Mouse (Mus musculus) 3T3-L1 (cell line): ENCODE measurements around the gene Gabrr3.
A peak's percentile ranks its signal among the peaks of the same experiment; 100 is the strongest.

ENCODE experiments used
- DNase-seq: peaks from one replicate; pipeline ENCODE4 v3.0.0-alpha.2; 2015; ENCODE audit warnings: low read depth, low spot score

Gabrr3 gene

DNA sequence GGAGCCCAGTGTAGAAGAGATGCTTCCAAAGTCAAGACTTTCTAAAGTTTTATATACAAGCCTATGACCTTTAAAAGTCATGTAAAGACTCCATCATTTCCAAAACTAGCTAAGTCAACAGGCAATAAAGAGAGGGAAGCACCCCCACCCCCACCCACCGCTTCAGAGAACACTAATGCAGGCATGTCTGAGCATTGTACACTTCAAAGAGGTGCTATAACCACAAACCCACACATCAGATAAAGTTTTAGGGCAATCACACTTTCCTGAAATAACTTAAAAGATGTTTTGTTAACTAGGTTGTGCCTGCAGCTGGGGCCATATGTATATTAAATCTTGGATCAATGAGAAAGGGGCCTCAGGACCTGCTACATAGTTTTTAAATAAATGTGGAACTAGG is 62.7 kb downstream of the Gabrr3 start:
- no peak for DNase-seq

GRCm38 (mm10) chr16:59471637-59472278 is 64.6 kb downstream of the Gabrr3 start, which contains the start of gene Riox2:
Gene Riox2, plus strand, starts transcription at chr16:59471775.
- peak; percentile 73 for DNase-seq

DNA sequence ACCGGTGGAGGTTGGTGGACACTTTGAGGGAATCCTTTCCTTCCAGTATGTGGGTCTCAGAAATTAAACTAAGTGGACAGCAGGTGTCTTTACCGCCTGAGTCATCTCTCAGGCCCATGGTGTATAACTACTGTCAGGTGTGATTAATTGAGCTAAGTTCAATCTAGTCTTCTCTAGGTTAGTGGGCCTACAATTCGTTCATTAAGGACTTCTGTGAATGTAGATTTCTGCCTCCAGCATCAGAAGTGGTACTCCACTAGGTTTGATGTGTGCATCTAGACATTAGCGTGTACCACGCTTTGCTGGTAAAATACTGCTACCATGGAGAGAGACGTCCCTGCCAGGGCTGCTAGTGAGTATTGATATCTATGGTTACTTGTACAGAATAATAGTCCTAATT is 65.4 kb downstream of the Gabrr3 start:
- peak; percentile 24 for DNase-seq

DNA sequence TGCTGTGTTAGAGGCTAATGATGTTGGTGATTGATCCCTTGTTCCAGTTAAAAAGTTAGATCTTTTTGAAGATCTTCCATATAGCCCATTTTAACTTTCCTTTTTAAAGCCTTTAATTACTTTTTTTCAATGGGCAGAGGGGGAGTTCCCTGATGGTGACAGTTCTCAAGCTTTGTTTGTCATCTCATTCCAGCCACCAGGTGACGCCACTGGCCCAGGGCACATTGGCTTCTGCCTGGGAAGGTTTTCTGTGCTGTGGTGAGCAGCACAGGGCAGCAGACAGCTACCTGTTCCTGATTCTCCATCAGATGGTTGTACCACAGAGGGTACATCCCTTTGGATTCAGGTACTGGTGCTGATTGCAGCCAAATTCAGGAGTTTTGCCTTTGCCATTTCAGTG is 67.7 kb downstream of the Gabrr3 start:
- peak; percentile 79 for DNase-seq

DNA sequence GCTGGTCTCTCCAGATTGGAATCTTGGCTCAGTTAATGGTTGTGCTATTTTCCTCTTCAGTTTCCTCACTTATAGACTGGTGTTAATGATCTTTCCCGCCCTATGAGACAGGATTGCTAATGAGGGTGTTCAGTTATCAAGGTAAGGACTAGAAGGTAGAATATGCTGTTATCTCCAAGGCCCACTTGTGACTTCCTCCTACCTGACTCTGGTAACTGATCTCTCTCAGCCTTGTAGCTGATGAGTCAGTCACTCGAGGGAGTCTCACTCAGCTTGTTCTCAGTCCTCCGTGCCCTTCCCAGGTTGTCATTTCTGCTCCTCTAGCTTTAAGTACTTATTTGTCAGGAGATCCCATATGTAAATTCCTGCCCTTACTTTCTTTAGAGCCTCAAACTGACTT is 70.8 kb downstream of the Gabrr3 start:
- no peak for DNase-seq

DNA sequence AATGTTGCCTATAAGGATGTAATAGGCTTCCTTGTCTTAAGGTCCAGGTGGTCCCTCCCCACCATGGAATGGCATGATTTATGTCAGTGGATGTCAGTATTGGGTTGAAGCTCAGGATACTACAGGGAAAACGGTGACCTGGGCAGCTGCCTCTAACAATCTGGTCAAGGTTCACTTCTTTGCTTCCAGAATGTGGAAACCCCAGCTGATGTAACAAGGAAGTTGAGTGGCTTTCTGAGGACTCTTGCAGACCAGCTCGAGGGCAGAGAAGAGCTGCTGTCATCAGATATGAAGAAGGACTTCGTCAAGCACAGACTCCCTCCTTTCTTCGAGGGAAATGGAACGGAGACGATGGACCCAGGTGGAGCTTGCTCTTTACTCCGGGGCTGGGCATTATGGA is 80.1 kb downstream of the Gabrr3 start:
- no peak for DNase-seq

- no peak for DNase-seq
These were observed 80.9 kb downstream of the Gabrr3 start for GRCm38 (mm10) chr16:59487975-59488548.

- DNase-seq: no peak
These were observed 86.1 kb downstream of the Gabrr3 start for GRCm38 (mm10) chr16:59493199-59493598.

- no peak for DNase-seq
These were observed 90.8 kb downstream of the Gabrr3 start for GRCm38 (mm10) chr16:59497947-59498346.

DNA sequence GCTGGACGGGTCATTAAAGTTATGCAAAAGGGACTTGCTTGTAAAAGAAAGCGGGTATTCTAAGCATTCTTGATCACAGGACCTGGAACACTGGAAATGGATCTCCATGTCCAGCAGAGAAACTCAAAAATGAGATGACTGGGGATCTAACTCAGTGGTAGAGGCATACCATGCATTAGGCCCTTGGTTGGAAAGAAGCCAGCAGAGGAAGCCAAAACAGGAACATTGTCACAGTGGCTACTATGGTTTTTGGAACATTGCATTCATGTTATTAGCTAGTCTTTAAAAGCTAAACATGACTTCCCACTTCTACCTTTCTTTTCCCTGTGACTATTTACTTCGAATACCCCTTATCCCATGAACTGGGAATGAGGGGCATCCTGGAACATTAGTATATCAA is 92.0 kb downstream of the Gabrr3 start:
- DNase-seq: no peak

DNA sequence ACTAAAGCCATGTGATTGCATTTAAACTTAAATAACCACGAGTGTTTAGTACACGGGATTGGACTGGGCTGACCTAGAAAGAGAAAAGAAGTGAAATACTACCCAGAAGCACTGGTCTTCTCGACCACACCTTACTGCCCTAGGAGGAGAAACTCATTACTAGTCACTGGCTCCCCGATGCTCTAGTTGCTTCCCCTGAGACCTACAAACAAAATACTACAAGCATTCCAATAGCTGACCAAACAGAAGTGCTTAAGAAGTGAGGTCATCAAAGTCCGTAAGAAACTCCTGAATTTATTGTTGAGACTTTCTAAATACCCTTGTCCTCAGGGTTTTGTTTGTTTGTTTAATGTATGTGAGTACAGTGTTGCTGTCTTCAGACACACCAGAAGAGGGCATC is 102.7 kb downstream of the Gabrr3 start:
- DNase-seq: peak; percentile 54
